In the genomic region with DNA sequence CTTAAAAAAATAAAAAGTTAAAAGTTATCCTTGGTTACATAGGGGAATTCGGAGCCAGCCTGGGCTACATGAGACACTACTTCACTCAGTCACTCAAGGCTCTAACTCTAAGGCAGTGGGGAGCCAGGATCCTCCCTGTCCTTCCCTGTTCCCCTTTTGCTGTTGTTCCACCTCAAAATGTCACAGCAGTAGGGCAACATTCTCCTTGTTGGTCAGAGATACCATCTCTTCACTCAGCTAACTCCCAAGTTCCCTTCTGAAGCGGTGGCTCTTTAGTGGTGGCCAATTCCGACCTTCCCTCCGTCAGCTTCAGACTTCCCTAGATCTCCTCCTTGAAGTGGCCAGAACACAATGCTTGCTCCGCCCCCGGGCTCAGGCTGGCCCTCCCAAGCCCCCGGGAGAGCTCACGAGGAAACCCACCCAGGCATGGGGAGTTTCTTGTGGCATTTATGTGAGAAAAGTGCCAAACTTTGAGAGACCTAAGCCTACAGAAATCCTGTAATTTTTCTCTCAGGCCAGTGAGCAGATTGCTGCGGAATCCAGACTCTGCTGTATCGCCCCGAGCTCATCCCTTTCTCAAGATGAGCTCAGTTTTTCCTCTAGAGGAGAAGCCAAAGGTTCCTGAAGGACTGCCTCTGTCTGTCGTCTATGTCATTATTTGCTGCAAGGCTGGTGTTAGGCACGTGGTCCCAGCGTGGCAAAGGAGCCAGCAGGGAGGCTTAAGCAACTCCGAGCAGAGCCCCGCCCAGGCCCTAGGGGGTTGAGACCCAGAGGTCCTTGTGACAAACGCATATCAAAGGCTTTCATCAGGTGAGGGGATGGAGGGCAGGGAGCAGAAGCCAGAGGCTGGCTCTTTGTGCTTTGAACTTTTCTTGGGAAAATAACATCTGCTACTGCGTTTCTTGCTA, we compare ENCODE assay signal across 7 mouse cellular contexts. TPM values are rescaled to one million over a fixed set of nuclear protein-coding genes. Genes with fewer than 3 reads are reported as not detected.
A peak's percentile ranks its signal among the peaks of the same experiment; 100 is the strongest.
DNase-seq lines count a peak whose midpoint lies in the region; ATAC-seq and TF ChIP-seq lines count a peak whose summit lies in the region.

No protein-coding gene starts in this region.

- H3K4me2 ChIP-seq in heart, embryonic 12.5 days: peak overlapping the region; percentile 54
- H3K4me2 ChIP-seq in stomach, postnatal 0 days (replicated peaks; ENCODE audit: low read depth): peak overlapping the region; percentile 11

- peak; percentile 99 for DNase-seq in WW6 (ENCODE audit: low read depth, low spot score)
- peak; percentile 14 for DNase-seq in embryo, embryonic 11.5 days (ENCODE audit: low read depth, low spot score)
- peak; percentile 43 for DNase-seq in kidney, postnatal 10 days
- DNase-seq in lung, postnatal 4 days: peak; percentile 56 to 70
- DNase-seq in stomach, postnatal 0 days (ENCODE audit: low spot score): peak; percentile 57
- no peak for DNase-seq in layer of hippocampus, adult 8-10 months (ENCODE audit: low spot score in 2 of 2)

- TF ChIP-seq CTCF in stomach, postnatal 0 days (IDR thresholded peaks at IDR 0.05; ENCODE audit: low read depth): no peak

- H3K9me3 ChIP-seq in heart, embryonic 12.5 days (replicated peaks): no peaks in the 10 kb centered on the region
- no peaks in the 10 kb centered on the region for H3K9me3 ChIP-seq in stomach, postnatal 0 days (ENCODE audit: control insufficient read depth, low read length)

- no peaks in the 10 kb centered on the region for H3K36me3 ChIP-seq in heart, embryonic 12.5 days
- no peaks in the 10 kb centered on the region for H3K36me3 ChIP-seq in stomach, postnatal 0 days (ENCODE audit: control insufficient read depth, insufficient read depth, low read length)

- peak overlapping the region; percentile 8; the same call in 1 of the 2 replicates for H3K4me3 ChIP-seq in heart, embryonic 12.5 days
- no peak overlapping the region; the same call in 1 of the 2 replicates for H3K4me3 ChIP-seq in stomach, postnatal 0 days (ENCODE audit: low read depth, low read length)

- no peak for ATAC-seq in heart, embryonic 12.5 days (ENCODE audit: insufficient number of reproducible peaks, low FRiP score)
- no peak; the same call in 1 of the 2 replicates for ATAC-seq in stomach, postnatal 0 days (ENCODE audit: low FRiP score, low TSS enrichment)

- no peaks in the 10 kb centered on the region for H3K27me3 ChIP-seq in heart, embryonic 12.5 days (replicated peaks)
- no peaks in the 10 kb centered on the region for H3K27me3 ChIP-seq in stomach, postnatal 0 days (ENCODE audit: control insufficient read depth, insufficient read depth, low read length)

- H3K4me1 ChIP-seq in heart, embryonic 12.5 days (replicated peaks): peaks cover 23% of the 10 kb centered on the region
- 0 out of 2 replicates have a peak, but pooled peaks cover 2% of the 10 kb centered on the region for H3K4me1 ChIP-seq in stomach, postnatal 0 days (replicated peaks; ENCODE audit: control insufficient read depth, insufficient read depth)

- no peak overlapping the region for H3K27ac ChIP-seq in heart, embryonic 12.5 days (ENCODE audit: poor library complexity, severe bottlenecking)
- H3K27ac ChIP-seq in stomach, postnatal 0 days (replicated peaks): no peak overlapping the region

- TF ChIP-seq EP300 in stomach, postnatal 0 days (optimal IDR thresholded peaks at IDR 0.05): no peak

- H3K9ac ChIP-seq in heart, embryonic 12.5 days: peak overlapping the region; percentile 26
- 0 out of 2 replicates have a peak overlapping the region, but pooled peaks have one; percentile 45 for H3K9ac ChIP-seq in stomach, postnatal 0 days (ENCODE audit: low read length)

- 2% methylated on average over 18 of the region's 18 CpGs for WGBS in heart, embryonic 12.5 days
- WGBS in stomach, postnatal 0 days: 4% methylated on average over 18 of the region's 18 CpGs

RNA-seq across cellular contexts. Expression of a gene that starts 31.3 kb away (rescaled TPM):
- polyA plus RNA-seq in heart, embryonic 12.5 days (2016; fragmentation: Nextera tagmentation; extraction: Ambion mirVana): 156 and 160 TPM in 2 replicates
- 137 TPM in 2 replicates for polyA plus RNA-seq in stomach, postnatal 0 days (2015; fragmentation: Nextera tagmentation; extraction: Ambion mirVana)
- total RNA-seq in layer of hippocampus, adult 8-10 months (2022): 10 to 100 TPM; 64.0 to 75.5 (median 73.6) TPM

RNA-seq across cellular contexts. Expression of a gene that starts 37.1 kb away (rescaled TPM):
- 19.5 and 22.8 TPM in 2 replicates for polyA plus RNA-seq in heart, embryonic 12.5 days (2016; fragmentation: Nextera tagmentation; extraction: Ambion mirVana)
- 5.3 TPM in 2 replicates for polyA plus RNA-seq in stomach, postnatal 0 days (2015; fragmentation: Nextera tagmentation; extraction: Ambion mirVana)
- total RNA-seq in layer of hippocampus, adult 8-10 months (2022): 10 to 100 TPM; 37.2 to 47.1 (median 43.4) TPM

RNA-seq across cellular contexts. Expression of a gene that starts 40.1 kb away (rescaled TPM):
- 7.9 and 8.2 TPM in 2 replicates for polyA plus RNA-seq in heart, embryonic 12.5 days (2016; fragmentation: Nextera tagmentation; extraction: Ambion mirVana)
- 5.0 and 5.1 TPM in 2 replicates for polyA plus RNA-seq in stomach, postnatal 0 days (2015; fragmentation: Nextera tagmentation; extraction: Ambion mirVana)
- total RNA-seq in layer of hippocampus, adult 8-10 months (2022): 10 to 100 TPM; 47.1 to 53.0 (median 51.0) TPM

Comparison
In these comparisons a context has a peak if more than half of its experiments do, and no peak if none do; other contexts are left out.
1. DNase-seq: peak in WW6 (single experiment), embryo, embryonic 11.5 days (single experiment), kidney, postnatal 10 days (single experiment), lung, postnatal 4 days (2 of 2) and stomach, postnatal 0 days (single experiment); none in layer of hippocampus, adult 8-10 months (0 of 2).